Mouse (Mus musculus): ENCODE measurements at regions not wholly inside any gene's neighbourhood (a gene's known extent, or its start where the extent isn't known, plus 50 kb on each side); places are given as distances from the start of the nearest gene placed in this dataset.

DNA sequence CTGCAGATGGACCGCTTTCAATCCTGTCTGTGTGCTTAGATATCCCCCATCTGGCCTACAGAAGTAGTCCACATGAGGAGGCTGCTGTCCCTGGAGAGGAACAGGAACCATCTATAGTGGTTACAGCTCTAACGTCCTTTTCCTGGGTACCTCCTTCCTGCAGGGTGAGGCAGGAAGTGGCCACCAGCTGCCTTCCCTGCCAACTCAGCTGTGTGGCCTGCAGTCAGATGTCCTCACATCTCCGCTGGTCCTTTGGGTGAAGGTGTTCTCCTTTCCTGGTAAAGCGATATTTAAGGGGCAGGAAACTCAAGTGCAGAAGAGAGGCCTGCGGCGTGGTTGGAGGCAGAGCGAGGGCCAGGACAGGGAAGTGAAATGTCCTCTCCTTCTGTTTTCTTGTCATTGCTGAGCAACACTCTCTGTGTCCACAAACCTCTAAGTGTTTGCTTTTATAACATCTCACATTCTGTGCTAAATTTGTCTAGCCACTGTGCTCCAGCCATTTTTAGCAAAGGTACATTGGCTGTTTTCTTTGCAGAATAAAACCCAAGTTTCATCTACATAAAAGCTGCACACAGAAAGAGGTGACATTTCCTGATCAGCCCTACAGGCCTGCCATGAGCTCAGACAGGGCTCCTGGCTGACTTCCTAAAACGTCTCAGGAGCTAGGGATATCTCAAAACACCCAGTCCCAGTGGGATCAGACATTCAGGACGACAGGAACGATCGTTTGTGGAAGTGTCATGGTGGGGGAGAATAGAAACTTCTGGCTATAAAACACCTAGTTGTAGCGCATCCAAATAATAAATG, 164.4 kb upstream of the Irf2bp2 start:
- H3K27me3 ChIP-seq (replicated peaks) = no peaks in the 10 kb centered on the region
- peak overlapping the region; percentile 48 for H3K4me2 ChIP-seq (ENCODE audit: insufficient read depth, low read depth, poor library complexity, severe bottlenecking)
- peak overlapping the region; percentile 75 for H3K27ac ChIP-seq (ENCODE audit: insufficient read depth, low read depth)
- H3K9me3 ChIP-seq (replicated peaks; ENCODE audit: low read length) = no peaks in the 10 kb centered on the region
- peak overlapping the region; percentile 13 to 42 (median 35) for H3K4me3 ChIP-seq (replicated peaks in 1 of 3; ENCODE audit: low read depth in 2 of 3, low read length in 2 of 3, poor library complexity in 1 of 3)
- H3K79me2 ChIP-seq (replicated peaks; ENCODE audit: control insufficient read depth, extremely low read depth, insufficient read depth, poor library complexity, severe bottlenecking) = no peaks in the 10 kb centered on the region
- H3K36me3 ChIP-seq (replicated peaks in 1 of 2; ENCODE audit: control insufficient read depth in 1 of 2, insufficient read depth in 1 of 2, low read length in 1 of 2) = no peaks in the 10 kb centered on the region
- dilution Hi-C loops (cut with MboI; ENCODE audit: extremely low pct_ligation_motif_present, extremely low pct_unique_long_range_greater_than_20kb, low sequenced_read_pairs) (no loop called here), in situ Hi-C loops (cut with MboI; ENCODE audit: low pct_ligation_motif_present, low pct_unique_long_range_greater_than_20kb, low sequenced_read_pairs) (loop anchor here (5.0 to 10.0 kb wide), 2 partner anchors 161 to 263 kb away; no protein-coding TSS in a partner anchor)
- H3K9ac ChIP-seq (ENCODE audit: insufficient read depth, low read depth) = no peak overlapping the region
- H3K4me1 ChIP-seq (ENCODE audit: control insufficient read depth in 1 of 2, insufficient read depth in 2 of 2) = peaks cover 13 to 65% of the 10 kb centered on the region in 2 experiments
- peak; percentile 81 for DNase-seq (ENCODE audit: extremely low read depth)
- TF ChIP-seq TBP (conservative IDR thresholded peaks at IDR 0.05; ENCODE audit: low read depth, low read length) = no peak
- peak; percentile 48 for TF ChIP-seq HCFC1 (IDR thresholded peaks at IDR 0.05; ENCODE audit: low read depth, low read length)
- TF ChIP-seq ETS1 (conservative IDR thresholded peaks at IDR 0.05; ENCODE audit: low read depth, low read length) = peak; percentile 85
- TF ChIP-seq NELFE (IDR thresholded peaks at IDR 0.05; ENCODE audit: low read depth, low read length) = no peak; the same call in 1 of the 2 replicates
- TF ChIP-seq SIN3A (IDR thresholded peaks at IDR 0.05; ENCODE audit: low read length) = peak; percentile 40; the same call in 1 of the 2 replicates
- peak; percentile 57; the same call in 1 of the 2 replicates for TF ChIP-seq MAFK (IDR thresholded peaks at IDR 0.05; ENCODE audit: insufficient replicate concordance, low read length)
- no peak for TF ChIP-seq POLR2AphosphoS2 (IDR thresholded peaks at IDR 0.05; ENCODE audit: low read depth, low read length)
- peak; percentile 68 for TF ChIP-seq RAD21 (IDR thresholded peaks at IDR 0.05; ENCODE audit: low read depth, low read length)
- no peak for TF ChIP-seq NRF1 (IDR thresholded peaks at IDR 0.05; ENCODE audit: low read depth, low read length)
- TF ChIP-seq TCF12 (IDR thresholded peaks at IDR 0.05; ENCODE audit: low read depth, low read length) = peak; percentile 77; the same call in 1 of the 2 replicates
- TF ChIP-seq JUN (IDR thresholded peaks at IDR 0.05; ENCODE audit: insufficient read depth, low read depth, low read length) = no peak
- peak; percentile 46; the same call in 1 of the 2 replicates for TF ChIP-seq MAX (IDR thresholded peaks at IDR 0.05; ENCODE audit: low read length)
- no peak for TF ChIP-seq ZKSCAN1 (IDR thresholded peaks at IDR 0.05; ENCODE audit: borderline replicate concordance, low read depth, low read length)
- TF ChIP-seq E2F4 (IDR thresholded peaks at IDR 0.05; ENCODE audit: insufficient replicate concordance, low read depth, low read length) = no peak
- no peak for TF ChIP-seq ZMIZ1 (IDR thresholded peaks at IDR 0.05; ENCODE audit: low read depth, low read length)
- TF ChIP-seq POLR2A (IDR thresholded peaks at IDR 0.05; ENCODE audit: low read depth, low read length) = peak; percentile 24; the same call in 1 of the 2 replicates
- peak in 1 of 2 experiments; percentile 56; a peak in 2 of 4 replicates for TF ChIP-seq CTCF (conservative IDR thresholded peaks at IDR 0.05 in 1 of 2, IDR thresholded peaks at IDR 0.05 in 1 of 2; ENCODE audit: low read depth in 2 of 2, low read length in 2 of 2)
- TF ChIP-seq IRF4 (IDR thresholded peaks at IDR 0.05; ENCODE audit: low read depth, low read length) = peak; percentile 7; the same call in 1 of the 2 replicates
- no peak for TF ChIP-seq CHD1 (IDR thresholded peaks at IDR 0.05; ENCODE audit: low read depth, low read length)
- no peak for TF ChIP-seq USF2 (conservative IDR thresholded peaks at IDR 0.05; ENCODE audit: low read depth, low read length)
- 0 out of 2 replicates have a peak, but pooled peaks have one; percentile 25 for TF ChIP-seq CHD2 (IDR thresholded peaks at IDR 0.05; ENCODE audit: low read length)
- TF ChIP-seq PAX5 (IDR thresholded peaks at IDR 0.05; ENCODE audit: low read length) = no peak
- TF ChIP-seq RCOR1 (conservative IDR thresholded peaks at IDR 0.05; ENCODE audit: low read depth, low read length) = no peak; the same call in 1 of the 2 replicates
- TF ChIP-seq MYC (IDR thresholded peaks at IDR 0.05; ENCODE audit: low read depth, low read length) = no peak
- no peak for TF ChIP-seq USF1 (IDR thresholded peaks at IDR 0.05; ENCODE audit: low read depth, low read length)
- no peak for TF ChIP-seq ZNF384 (IDR thresholded peaks at IDR 0.05; ENCODE audit: low read depth, low read length)
- 0 out of 2 replicates have a peak, but pooled peaks have one; percentile 15 for TF ChIP-seq MEF2A (IDR thresholded peaks at IDR 0.05; ENCODE audit: borderline replicate concordance, low read depth, low read length)
- TF ChIP-seq GABPA (IDR thresholded peaks at IDR 0.05; ENCODE audit: insufficient replicate concordance, low read depth, low read length) = no peak
- TF ChIP-seq SMC3 (IDR thresholded peaks at IDR 0.05; ENCODE audit: low read depth, low read length) = peak; percentile 71
- peak; percentile 61 for TF ChIP-seq BHLHE40 (IDR thresholded peaks at IDR 0.05; ENCODE audit: low read depth, low read length)
- TF ChIP-seq MAZ (IDR thresholded peaks at IDR 0.05; ENCODE audit: low read depth, low read length) = 0 out of 2 replicates have a peak, but pooled peaks have one; percentile 51
- TF ChIP-seq ELF1 (IDR thresholded peaks at IDR 0.05; ENCODE audit: low read depth, low read length) = peak; percentile 75
- peak; percentile 11; the same call in 1 of the 2 replicates for TF ChIP-seq ZC3H11A (IDR thresholded peaks at IDR 0.05; ENCODE audit: low read depth, low read length)
- TF ChIP-seq UBTF (IDR thresholded peaks at IDR 0.05; ENCODE audit: low read depth, low read length) = no peak
- TF ChIP-seq EP300 (IDR thresholded peaks at IDR 0.05; ENCODE audit: low read length) = peak; percentile 73
- TF ChIP-seq KAT2A (IDR thresholded peaks at IDR 0.05; ENCODE audit: insufficient replicate concordance, low read length) = 0 out of 2 replicates have a peak, but pooled peaks have one; percentile 35
- no peak for TF ChIP-seq MXI1 (IDR thresholded peaks at IDR 0.05; ENCODE audit: low read depth, low read length)
- TF ChIP-seq JUND (conservative IDR thresholded peaks at IDR 0.05; ENCODE audit: low read depth, low read length) = no peak
